Comparison of ENCODE assay signal across 9 mouse cellular contexts in the genomic region with DNA sequence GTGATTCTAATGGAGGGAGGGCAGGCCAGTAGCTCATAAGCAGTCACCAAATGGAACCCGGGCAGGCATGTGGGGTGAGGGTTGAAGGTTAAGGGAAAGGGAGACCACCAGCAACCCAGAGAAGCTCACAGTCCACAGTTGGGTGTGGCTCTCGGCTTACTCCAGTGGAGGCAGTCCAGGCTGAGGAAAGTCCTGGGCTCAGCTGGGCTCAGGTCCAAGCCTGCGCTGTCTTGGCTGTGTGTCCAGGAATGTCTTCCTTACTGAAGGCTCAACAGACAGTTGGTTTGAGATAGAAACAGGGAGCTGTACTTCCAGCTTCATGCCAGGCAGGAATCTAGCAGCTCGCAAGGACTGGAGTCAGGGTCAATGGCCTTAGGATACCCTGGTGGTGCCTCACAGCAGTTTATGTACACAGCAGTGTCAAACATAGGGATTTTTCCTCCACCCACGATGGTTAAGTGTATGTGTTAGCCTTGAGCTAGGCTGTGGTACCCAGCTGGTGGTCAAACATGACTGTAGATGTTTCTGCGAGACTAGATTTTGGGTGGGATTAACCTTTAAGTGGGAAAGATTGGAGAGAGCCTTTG.
DNase-seq lines count a peak whose midpoint lies in the region; ATAC-seq and TF ChIP-seq lines count a peak whose summit lies in the region.
"Had no signal": no experiment of that assay in that cellular context is flagged by ENCODE, and none has a peak within 500 bp of the region (broad histone marks: within the 10 kb centered on the region; RNA-seq: fewer than 3 reads in every experiment).

No protein-coding gene starts in this region.

- no peak for TF ChIP-seq POLR2A in olfactory bulb, adult 2 months (IDR thresholded peaks at IDR 0.05; ENCODE audit: insufficient read depth, low read depth, low read length)

- peak; percentile 74 for ATAC-seq in intestine, embryonic 15.5 days
- no peak for ATAC-seq in hindbrain, embryonic 13.5 days (ENCODE audit: low FRiP score)
- ATAC-seq in inflammation-experienced regulatory T-cells, adult 6 months = no peak

- H3K27me3 ChIP-seq in intestine, embryonic 15.5 days (replicated peaks) = no peaks in the 10 kb centered on the region
- H3K27me3 ChIP-seq in hindbrain, embryonic 13.5 days = no peaks in the 10 kb centered on the region

- peaks cover 7% of the 10 kb centered on the region for H3K4me1 ChIP-seq in intestine, embryonic 15.5 days (replicated peaks)
- H3K4me1 ChIP-seq in olfactory bulb, adult 2 months (ENCODE audit: control insufficient read depth, insufficient read depth, low read length) = peaks cover 42% of the 10 kb centered on the region
- H3K4me1 ChIP-seq in hindbrain, embryonic 13.5 days (replicated peaks) = peaks cover 29% of the 10 kb centered on the region

- H3K9me3 ChIP-seq in intestine, embryonic 15.5 days = no peaks in the 10 kb centered on the region
- H3K9me3 ChIP-seq in hindbrain, embryonic 13.5 days = no peaks in the 10 kb centered on the region

- peak; percentile 49 to 54 for DNase-seq in heart, adult 18-20 months
- no peak for DNase-seq in heart, adult 11 months
- DNase-seq in gastrocnemius, adult 18-20 months (ENCODE audit: low spot score) = peak; percentile 28
- DNase-seq in B cell, adult 2 months = no peak

- WGBS in intestine, embryonic 15.5 days = 50% methylated on average over 6 of the region's 6 CpGs
- WGBS in olfactory bulb, adult 2 months = 72% methylated on average over 6 of the region's 6 CpGs
- 82% methylated on average over 6 of the region's 6 CpGs for WGBS in hindbrain, embryonic 13.5 days

- H3K4me3 ChIP-seq in intestine, embryonic 15.5 days (replicated peaks) = no peak overlapping the region
- no peak overlapping the region for H3K4me3 ChIP-seq in olfactory bulb, adult 2 months (ENCODE audit: insufficient read depth, low read depth, low read length)
- H3K4me3 ChIP-seq in hindbrain, embryonic 13.5 days = no peak overlapping the region

- no peak overlapping the region for H3K27ac ChIP-seq in intestine, embryonic 15.5 days
- 0 out of 2 replicates have a peak overlapping the region, but pooled peaks have one; percentile 12 for H3K27ac ChIP-seq in olfactory bulb, adult 2 months (ENCODE audit: insufficient read depth, low read depth, low read length)
- H3K27ac ChIP-seq in hindbrain, embryonic 13.5 days = no peak overlapping the region
- H3K27ac ChIP-seq: macrophage had no signal

- no peak overlapping the region for H3K9ac ChIP-seq in intestine, embryonic 15.5 days
- H3K9ac ChIP-seq in hindbrain, embryonic 13.5 days = no peak overlapping the region

- no peaks in the 10 kb centered on the region for H3K36me3 ChIP-seq in intestine, embryonic 15.5 days
- no peaks in the 10 kb centered on the region for H3K36me3 ChIP-seq in hindbrain, embryonic 13.5 days

- H3K4me2 ChIP-seq in intestine, embryonic 15.5 days (replicated peaks) = no peak overlapping the region
- no peak overlapping the region for H3K4me2 ChIP-seq in hindbrain, embryonic 13.5 days

- TF ChIP-seq CTCF in olfactory bulb, adult 2 months (IDR thresholded peaks at IDR 0.05; ENCODE audit: insufficient read depth, low read depth, low read length) = no peak

Comparison
In these comparisons a context has a peak if more than half of its experiments do, and no peak if none do; other contexts are left out.
1. DNase-seq: peak in heart, adult 18-20 months (2 of 2) and gastrocnemius, adult 18-20 months (single experiment); none in heart, adult 11 months (single experiment) and B cell, adult 2 months (0 of 2).